Mouse (Mus musculus) small intestine, adult 2 months (tissue): ENCODE results near the gene Pfkfb3.

ENCODE experiments used
- CTCF ChIP-seq: fragments of 200-500 bp; IDR thresholded peaks from 2 replicates; pipeline ENCODE4 v1.5.1; 2012; ENCODE audit warnings: low read depth, mild to moderate bottlenecking, control low read depth, inconsistent platforms, low read length, moderate library complexity, mixed read lengths; ENCODE audit not compliant: insufficient replicate concordance, insufficient read length; ENCODE audit errors: extremely low read depth
- POLR2A ChIP-seq: fragments of 200-500 bp; IDR thresholded peaks from 2 replicates; pipeline ENCODE4 v1.6.1; 2012; ENCODE audit warnings: low read depth, mild to moderate bottlenecking, control low read depth, inconsistent platforms, low read length, moderate library complexity

DNA sequence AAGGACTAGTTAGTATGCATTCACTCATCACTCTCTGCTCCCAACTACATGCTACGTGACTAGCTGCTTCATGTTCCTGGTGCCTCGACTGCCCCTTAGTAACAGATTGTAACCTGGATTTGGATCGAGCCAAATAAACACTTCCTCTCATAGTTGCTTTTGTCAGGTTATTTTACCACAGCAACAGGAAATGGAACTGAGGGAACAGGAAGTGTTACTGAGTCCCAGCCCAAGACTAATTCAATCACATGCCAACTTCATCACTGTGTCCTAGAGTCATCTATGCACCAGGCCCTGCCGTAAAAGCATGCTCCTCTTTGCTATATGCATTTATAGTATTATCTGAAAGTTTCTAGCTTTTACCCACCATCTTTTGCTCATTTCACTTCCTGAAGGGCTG, 34.1 kb upstream of the Pfkfb3 start:
- TF ChIP-seq CTCF (no peak), POLR2A (no peak)
